9 mouse cellular contexts compared by ENCODE assay signal in genomic region chr19:57274286-57274685, GRCm38 (mm10). TPM values are rescaled to one million over a fixed set of nuclear protein-coding genes. Genes with fewer than 3 reads are reported as not detected.
DNase-seq lines count a peak whose midpoint lies in the region; ATAC-seq and TF ChIP-seq lines count a peak whose summit lies in the region.
"Had no signal": no experiment of that assay in that cellular context is flagged by ENCODE, and none has a peak within 500 bp of the region (broad histone marks: within the 10 kb centered on the region; RNA-seq: fewer than 3 reads in every experiment).

No protein-coding gene starts in this region.

- 39% methylated on average over 12 of the region's 12 CpGs for WGBS in kidney, adult 2 months
- WGBS in cerebellum, adult 2 months = 32% methylated on average over 12 of the region's 12 CpGs
- WGBS in forebrain, embryonic 14.5 days = 45% methylated on average over 12 of the region's 12 CpGs
- 33% methylated on average over 12 of the region's 12 CpGs for WGBS in liver, embryonic 12.5 days (ENCODE audit: insufficient replicate concordance)

- peaks cover 37% of the 10 kb centered on the region for H3K4me1 ChIP-seq in kidney, adult 2 months (ENCODE audit: control insufficient read depth, insufficient read depth, low read length)
- peaks cover 48% of the 10 kb centered on the region for H3K4me1 ChIP-seq in cerebellum, adult 2 months (ENCODE audit: control insufficient read depth, insufficient read depth, low read length)
- peaks cover 23% of the 10 kb centered on the region for H3K4me1 ChIP-seq in forebrain, embryonic 14.5 days (ENCODE audit: control insufficient read depth, insufficient read depth, low read length)
- H3K4me1 ChIP-seq in liver, embryonic 12.5 days = peaks cover 19% of the 10 kb centered on the region

- peak overlapping the region; percentile 100 for H3K27ac ChIP-seq in kidney, adult 2 months (ENCODE audit: insufficient read depth, low read depth, low read length)
- peak overlapping the region; percentile 37; the same call in 1 of the 2 replicates for H3K27ac ChIP-seq in cerebellum, adult 2 months (ENCODE audit: insufficient read depth, low read length)
- no peak overlapping the region; the same call in 1 of the 2 replicates for H3K27ac ChIP-seq in forebrain, embryonic 14.5 days (ENCODE audit: low read depth, low read length)
- H3K27ac ChIP-seq in liver, embryonic 12.5 days = no peak overlapping the region

- H3K9me3 ChIP-seq in forebrain, embryonic 14.5 days (replicated peaks; ENCODE audit: control insufficient read depth, low read length) = no peaks in the 10 kb centered on the region
- no peaks in the 10 kb centered on the region for H3K9me3 ChIP-seq in liver, embryonic 12.5 days (replicated peaks)

- no peak for TF ChIP-seq POLR2A in kidney, adult 2 months (IDR thresholded peaks at IDR 0.05; ENCODE audit: low read depth, low read length)
- TF ChIP-seq POLR2A in cerebellum, adult 2 months (IDR thresholded peaks at IDR 0.05; ENCODE audit: borderline replicate concordance, insufficient read depth, low read length) = no peak

- no peak overlapping the region for H3K9ac ChIP-seq in forebrain, embryonic 14.5 days (ENCODE audit: low read length)
- H3K9ac ChIP-seq in liver, embryonic 12.5 days = no peak overlapping the region

- no peaks in the 10 kb centered on the region for H3K27me3 ChIP-seq in kidney, adult 2 months (replicated peaks; ENCODE audit: control insufficient read depth, insufficient read depth, low read length)
- no peaks in the 10 kb centered on the region for H3K27me3 ChIP-seq in cerebellum, adult 2 months (ENCODE audit: control insufficient read depth, insufficient read depth, low read length)
- H3K27me3 ChIP-seq in forebrain, embryonic 14.5 days (replicated peaks; ENCODE audit: control insufficient read depth, insufficient read depth, low read length) = no peaks in the 10 kb centered on the region
- 0 out of 2 replicates have a peak, but pooled peaks cover 8% of the 10 kb centered on the region for H3K27me3 ChIP-seq in liver, embryonic 12.5 days (replicated peaks)
- H3K27me3 ChIP-seq: Patski had no signal

- peak overlapping the region; percentile 50 for H3K4me3 ChIP-seq in kidney, adult 2 months (ENCODE audit: insufficient read depth, low read depth, low read length)
- H3K4me3 ChIP-seq in cerebellum, adult 2 months (replicated peaks; ENCODE audit: insufficient read depth, low read depth, low read length) = peak overlapping the region; percentile 35
- no peak overlapping the region for H3K4me3 ChIP-seq in forebrain, embryonic 14.5 days (ENCODE audit: low read depth, low read length)
- no peak overlapping the region for H3K4me3 ChIP-seq in liver, embryonic 12.5 days

- DNase-seq in kidney, adult 2 months = peak; percentile 57
- DNase-seq in kidney, postnatal 14 days = no peak
- DNase-seq in cerebellum, adult 2 months = peak; percentile 55 to 60
- no peak for DNase-seq in forebrain, embryonic 14.5 days (ENCODE audit: low spot score)
- DNase-seq in retina, embryonic 14.5 days (ENCODE audit: low spot score) = no peak
- DNase-seq in adrenal gland, postnatal 10 days = no peak

- no peak for TF ChIP-seq CTCF in kidney, adult 2 months (conservative IDR thresholded peaks at IDR 0.05; ENCODE audit: insufficient read depth, insufficient read length, low read depth, low read length)
- no peak for TF ChIP-seq CTCF in cerebellum, adult 2 months (IDR thresholded peaks at IDR 0.05; ENCODE audit: borderline replicate concordance, insufficient read depth, low read depth, low read length)

- H3K36me3 ChIP-seq in kidney, adult 2 months (ENCODE audit: control insufficient read depth, insufficient read depth, low read length) = no peaks in the 10 kb centered on the region
- H3K36me3 ChIP-seq in forebrain, embryonic 14.5 days (ENCODE audit: control insufficient read depth, insufficient read depth, low read length) = no peaks in the 10 kb centered on the region
- no peaks in the 10 kb centered on the region for H3K36me3 ChIP-seq in liver, embryonic 12.5 days

- no peak for ATAC-seq in forebrain, embryonic 14.5 days
- ATAC-seq in liver, embryonic 12.5 days = no peak
- no peak for ATAC-seq in erythroid progenitor cell, adult 5-6 weeks (replicated peaks; ENCODE audit: low FRiP score, poor library complexity, severe bottlenecking)

- peak overlapping the region; percentile 28 for H3K4me2 ChIP-seq in forebrain, embryonic 14.5 days (ENCODE audit: low read length)
- H3K4me2 ChIP-seq in liver, embryonic 12.5 days = peak overlapping the region; percentile 36

RNA-seq across cellular contexts. Expression of gene Ablim1, which starts 40.4 kb away (rescaled TPM):
- 34.7 and 38.3 TPM in 2 replicates for polyA plus RNA-seq in kidney, adult 2 months (2012; rRNA removed)
- polyA plus RNA-seq in cerebellum, adult 2 months (2012; rRNA removed) = 110 and 130 TPM in 2 replicates
- polyA plus RNA-seq in forebrain, embryonic 14.5 days (2014; fragmentation: Nextera tagmentation; extraction: Ambion mirVana) = 24.0 and 35.5 TPM in 2 replicates
- polyA plus RNA-seq in liver, embryonic 12.5 days (2016; fragmentation: Nextera tagmentation; extraction: Ambion mirVana) = 6.1 and 7.8 TPM in 2 replicates
- total RNA-seq in adrenal gland, postnatal 10 days (2021) = 10 to 100 TPM; 83.6 to 94.5 TPM
- total RNA-seq in erythroid progenitor cell, adult 5-6 weeks (2015; ENCODE audit: low replicate concordance) = 12.6 and 18.4 TPM in 2 replicates
- total RNA-seq in erythroid progenitor cell, adult 5-6 weeks (2017; ENCODE audit: low replicate concordance) = 7.6 and 10.0 TPM in 2 replicates

Comparison
In these comparisons a context has a peak if more than half of its experiments do, and no peak if none do; other contexts are left out.
1. DNase-seq: peak in kidney, adult 2 months (single experiment) and cerebellum, adult 2 months (2 of 2); none in kidney, postnatal 14 days (single experiment), forebrain, embryonic 14.5 days (single experiment), retina, embryonic 14.5 days (single experiment) and adrenal gland, postnatal 10 days (single experiment).
2. H3K27ac ChIP-seq: peak in kidney, adult 2 months (single experiment) and cerebellum, adult 2 months (single experiment); none in forebrain, embryonic 14.5 days (single experiment) and liver, embryonic 12.5 days (single experiment).
3. H3K4me3 ChIP-seq: peak in kidney, adult 2 months (single experiment) and cerebellum, adult 2 months (single experiment); none in forebrain, embryonic 14.5 days (single experiment) and liver, embryonic 12.5 days (single experiment).